Mouse (Mus musculus) intestine, embryonic 14.5 days (tissue): ENCODE data around the gene Ppp1r3e. TPM values are rescaled to one million over a fixed set of nuclear protein-coding genes. Genes with fewer than 3 reads are reported as not detected.

Experiments used
- ATAC-seq: fragments of 200-750 bp; cut with Nextera tagmentation; replicated peaks from 2 replicates; pipeline ENCODE4 v1.8.0; 2017; ENCODE audit warnings: low read depth, moderate number of reproducible peaks, moderate TSS enrichment, moderate library complexity; ENCODE audit not compliant: low FRiP score, low TSS enrichment
- DNase-seq: peaks from one replicate; pipeline ENCODE4 v3.0.0-alpha.2; 2018; ENCODE audit warnings: low spot score
- H3K27ac ChIP-seq: fragments of 300-500 bp; sonication (generic); 2 replicates; pipeline ENCODE4 v1.5.1; 2014; ENCODE audit warnings: low read depth, mild to moderate bottlenecking, control low read depth
- H3K27me3 ChIP-seq: fragments of 300-500 bp; sonication (generic); replicated peaks from 2 replicates; pipeline ENCODE4 v1.6.1; 2014; ENCODE audit warnings: low read length, control low read depth; ENCODE audit not compliant: control insufficient read depth, insufficient read depth
- H3K36me3 ChIP-seq: fragments of 300-500 bp; sonication (generic); 2 replicates; pipeline ENCODE4 v1.6.1; 2014; ENCODE audit warnings: low read length, control low read depth; ENCODE audit not compliant: control insufficient read depth, insufficient read depth
- H3K4me1 ChIP-seq: fragments of 300-500 bp; sonication (generic); replicated peaks from 2 replicates; pipeline ENCODE4 v1.6.1; 2014; ENCODE audit warnings: low read length, control low read depth, mixed read lengths; ENCODE audit not compliant: control insufficient read depth, insufficient read depth
- H3K4me2 ChIP-seq: fragments of 300-500 bp; sonication (generic); 2 replicates; pipeline ENCODE4 v1.6.1; 2014; ENCODE audit warnings: low read length
- H3K4me3 ChIP-seq: fragments of 300-500 bp; sonication (generic); 2 replicates; pipeline ENCODE4 v1.5.1; 2014; ENCODE audit warnings: low read depth, low read length, control low read depth, mixed read lengths
- H3K9ac ChIP-seq: fragments of 300-500 bp; sonication (generic); 2 replicates; pipeline ENCODE4 v1.6.1; 2014; ENCODE audit warnings: mild to moderate bottlenecking, low read length
- H3K9me3 ChIP-seq: fragments of 300-500 bp; sonication (generic); 2 replicates; pipeline ENCODE4 v1.6.1; 2016; ENCODE audit warnings: low read length, control low read depth; ENCODE audit not compliant: control insufficient read depth
- WGBS: fragments of 180-500 bp; shearing (Covaris S2); extraction: QIAGEN DNeasy Blood & Tissue Kit; methylation state at CpG from one replicate; pipeline ENCODE4 v1.1.7; 2014; 5-methylcytosine and 5-hydroxymethylcytosine counted together
- polyA plus RNA-seq: library from polyadenylated mRNA; unstranded; fragments of >200 nt; fragmentation: Nextera tagmentation; extraction: Ambion mirVana; gene quantifications from 2 replicates; pipeline ENCODE4 v1.2.1, GENCODE M21; 2014

Ppp1r3e gene
- polyA plus RNA-seq, 1 experiment from 2014 or later, result 2.9 TPM

GRCm38 (mm10) chr14:54866936-54867335, 10.4 kb downstream of the Ppp1r3e start:
- no peak overlapping the region for H3K27ac ChIP-seq
- WGBS, result 57% methylated on average over 5 of the region's 5 CpGs
- H3K9ac ChIP-seq, result no peak overlapping the region
- no peaks in the 10 kb centered on the region for H3K9me3 ChIP-seq
- no peak overlapping the region for H3K4me3 ChIP-seq
- no peak for DNase-seq
- H3K36me3 ChIP-seq, result no peaks in the 10 kb centered on the region
- ATAC-seq, result no peak
- H3K27me3 ChIP-seq, result no peaks in the 10 kb centered on the region
- H3K4me1 ChIP-seq, result no peaks in the 10 kb centered on the region; the same call in 1 of the 2 replicates
- H3K4me2 ChIP-seq, result no peak overlapping the region

GRCm38 (mm10) chr14:54866268-54866667, 11.1 kb downstream of the Ppp1r3e start:
- Histone ChIP-seq H3K9me3 (no peaks in the 10 kb centered on the region), H3K27ac (no peak overlapping the region), H3K4me2 (no peak overlapping the region), H3K36me3 (no peaks in the 10 kb centered on the region), H3K27me3 (no peaks in the 10 kb centered on the region), H3K9ac (no peak overlapping the region), H3K4me1 (no peaks in the 10 kb centered on the region; the same call in 1 of the 2 replicates), H3K4me3 (no peak overlapping the region)
- no peak for DNase-seq
- WGBS, result 57% methylated on average over 3 of the region's 3 CpGs
- ATAC-seq, result no peak

DNA sequence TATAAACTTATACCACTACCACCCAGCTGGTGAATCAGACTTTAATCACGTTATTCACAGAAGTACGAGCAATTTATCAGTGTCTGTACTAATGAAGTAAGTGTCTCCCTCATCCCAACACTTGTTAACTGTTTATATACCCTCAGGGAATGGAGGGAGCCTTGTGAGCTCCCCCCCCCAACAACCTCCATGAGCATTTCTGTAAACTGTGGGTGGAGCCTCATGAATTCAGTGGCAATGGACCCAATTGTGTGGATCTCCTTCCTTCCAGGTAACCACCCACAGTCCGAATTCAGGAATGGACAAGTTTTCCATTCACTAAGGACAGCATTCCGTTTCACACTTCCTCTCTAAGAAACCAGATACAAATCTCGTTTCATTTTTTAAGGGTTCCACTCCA, 11.7 kb downstream of the Ppp1r3e start:
- no peak overlapping the region for H3K27ac ChIP-seq
- DNase-seq, result no peak
- no peak overlapping the region for H3K4me2 ChIP-seq
- no peaks in the 10 kb centered on the region for H3K36me3 ChIP-seq
- H3K4me1 ChIP-seq, result no peaks in the 10 kb centered on the region; the same call in 1 of the 2 replicates
- WGBS, result 81% methylated on average over 5 of the region's 5 CpGs
- H3K9me3 ChIP-seq, result no peaks in the 10 kb centered on the region
- ATAC-seq, result no peak
- H3K27me3 ChIP-seq, result no peaks in the 10 kb centered on the region
- H3K4me3 ChIP-seq, result no peak overlapping the region
- no peak overlapping the region for H3K9ac ChIP-seq

DNA sequence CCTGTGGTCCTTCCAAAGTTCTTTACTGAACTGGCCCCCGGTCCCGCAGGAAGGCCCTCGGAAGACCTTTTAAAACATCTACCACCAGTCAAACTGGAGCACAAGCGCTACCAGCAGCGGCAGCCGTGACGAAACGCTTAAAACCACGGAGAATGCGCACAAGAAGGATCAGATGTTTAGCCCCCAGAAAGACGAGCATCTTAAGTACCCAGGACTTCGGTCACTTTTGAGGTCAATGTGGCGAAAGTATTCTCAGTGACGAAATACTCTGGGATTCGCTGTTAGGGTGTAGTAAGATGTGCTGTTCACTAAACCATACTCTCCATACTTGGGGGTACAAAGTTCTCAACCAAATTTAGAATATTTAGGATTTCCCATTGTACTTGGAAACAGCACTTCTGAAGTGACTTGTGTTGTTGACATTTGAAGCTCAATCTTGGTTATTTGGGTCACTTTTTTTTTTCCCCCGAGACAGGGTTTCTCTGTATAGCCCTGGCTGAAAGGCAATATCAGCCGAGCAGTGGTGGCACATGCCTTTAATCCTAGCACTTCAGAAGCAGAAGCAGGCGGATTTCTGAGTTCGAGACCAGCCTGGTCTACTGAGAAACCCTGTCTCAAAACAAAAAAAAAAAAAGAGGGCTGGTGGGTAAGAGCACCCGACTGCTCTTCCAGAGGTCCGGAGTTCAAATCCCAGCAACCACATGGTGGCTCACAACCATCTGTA, 12.9 kb downstream of the Ppp1r3e start:
- Histone ChIP-seq H3K36me3 (no peaks in the 10 kb centered on the region), H3K4me3 (peak overlapping the region; percentile 74), H3K4me1 (no peaks in the 10 kb centered on the region; the same call in 1 of the 2 replicates), H3K27me3 (no peaks in the 10 kb centered on the region), H3K9me3 (no peaks in the 10 kb centered on the region), H3K9ac (peak overlapping the region; percentile 81), H3K27ac (peak overlapping the region; percentile 38; the same call in 1 of the 2 replicates), H3K4me2 (peak overlapping the region; percentile 86)
- ATAC-seq, result peak; percentile 29; the same call in 1 of the 2 replicates
- WGBS, result 14% methylated on average over 21 of the region's 21 CpGs
- DNase-seq, result no peak

- Histone ChIP-seq H3K36me3 (no peaks in the 10 kb centered on the region), H3K4me1 (no peaks in the 10 kb centered on the region; the same call in 1 of the 2 replicates), H3K27ac (peak overlapping the region; percentile 58), H3K4me3 (peak overlapping the region; percentile 74), H3K9me3 (no peaks in the 10 kb centered on the region), H3K27me3 (no peaks in the 10 kb centered on the region), H3K4me2 (peak overlapping the region; percentile 86), H3K9ac (peak overlapping the region; percentile 81)
- under 1% methylated on average over 50 of the region's 56 CpGs for WGBS
- peak; percentile 93 for DNase-seq
- peak; percentile 100 for ATAC-seq
These were observed 13.6 kb downstream of the Ppp1r3e start for GRCm38 (mm10) chr14:54863501-54864312.

DNA sequence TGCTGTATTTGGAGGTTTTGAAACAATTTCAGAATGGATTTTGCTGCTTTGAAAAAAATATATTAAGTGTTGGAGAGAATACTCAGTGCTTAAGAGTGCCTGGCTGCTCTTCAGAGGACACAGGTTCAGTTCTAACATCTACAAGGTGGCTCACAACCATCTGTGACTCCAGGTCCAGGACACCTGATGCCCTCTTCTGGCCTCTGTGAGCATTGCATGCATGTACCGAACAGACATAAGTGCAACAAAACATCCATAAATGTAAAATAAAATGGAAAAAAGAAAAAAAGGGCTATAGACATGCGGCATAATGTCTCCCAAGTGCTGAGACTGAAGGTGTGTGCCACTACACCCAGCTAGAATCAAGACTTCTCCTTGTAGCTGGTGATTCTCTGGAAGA, 16.8 kb downstream of the Ppp1r3e start:
- Histone ChIP-seq H3K27me3 (no peaks in the 10 kb centered on the region), H3K9ac (no peak overlapping the region), H3K4me3 (no peak overlapping the region), H3K9me3 (no peaks in the 10 kb centered on the region), H3K4me2 (no peak overlapping the region), H3K27ac (no peak overlapping the region), H3K4me1 (no peaks in the 10 kb centered on the region; the same call in 1 of the 2 replicates), H3K36me3 (peaks cover 27% of the 10 kb centered on the region)
- DNase-seq (peak; percentile 76), ATAC-seq (no peak)
- 51% methylated on average over 2 of the region's 2 CpGs for WGBS

- 92% methylated on average over 9 of the region's 9 CpGs for WGBS
- H3K9me3 ChIP-seq, result no peaks in the 10 kb centered on the region
These were observed 19.5 kb downstream of the Ppp1r3e start for GRCm38 (mm10) chr14:54857891-54858290.

GRCm38 (mm10) chr14:54856703-54857102, 20.6 kb downstream of the Ppp1r3e start:
- Histone ChIP-seq H3K27me3 (no peaks in the 10 kb centered on the region), H3K4me3 (no peak overlapping the region), H3K4me1 (no peaks in the 10 kb centered on the region), H3K27ac (no peak overlapping the region), H3K9me3 (no peaks in the 10 kb centered on the region), H3K4me2 (no peak overlapping the region), H3K36me3 (peaks cover 35% of the 10 kb centered on the region), H3K9ac (no peak overlapping the region)
- ATAC-seq, result no peak
- no peak for DNase-seq
- 91% methylated on average over 7 of the region's 7 CpGs for WGBS

More at GRCm38 (mm10) chr14:54857891-54858290, 19.5 kb downstream of the Ppp1r3e start:
- Histone ChIP-seq H3K36me3 (peaks cover 35% of the 10 kb centered on the region), H3K27me3 (no peaks in the 10 kb centered on the region), H3K4me1 (no peaks in the 10 kb centered on the region), H3K27ac (no peak overlapping the region), H3K4me2 (no peak overlapping the region), H3K4me3 (no peak overlapping the region), H3K9ac (no peak overlapping the region)
- ATAC-seq, result no peak
- no peak for DNase-seq
